9 mouse cellular contexts compared by ENCODE assay signal in the genomic region with DNA sequence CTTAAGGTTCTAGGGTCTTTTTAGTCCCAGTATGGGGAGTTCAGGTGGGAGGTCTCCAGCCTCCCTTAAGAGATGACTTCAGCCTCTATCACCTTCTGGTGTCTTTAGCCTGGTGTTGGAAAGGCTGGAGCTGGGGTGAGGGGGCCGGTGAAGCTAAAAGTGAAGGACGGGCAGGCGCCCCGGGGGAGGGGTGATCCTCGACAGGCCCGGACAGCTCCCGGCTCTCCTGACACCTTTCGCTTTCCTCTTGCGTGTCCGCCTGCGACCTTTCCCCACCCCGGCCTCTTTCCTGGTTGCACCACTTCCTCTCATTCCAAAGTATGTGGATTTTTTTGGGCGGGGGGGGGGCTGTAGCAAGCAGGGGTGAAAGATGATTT. TPM values are rescaled to one million over a fixed set of nuclear protein-coding genes. Genes with fewer than 3 reads are reported as not detected.
DNase-seq lines count a peak whose midpoint lies in the region; ATAC-seq lines count a peak whose summit lies in the region.
"Had no signal": no experiment of that assay in that cellular context is flagged by ENCODE, and none has a peak within 500 bp of the region (broad histone marks: within the 10 kb centered on the region; RNA-seq: fewer than 3 reads in every experiment).

No protein-coding gene starts in this region.

- peaks cover 92% of the 10 kb centered on the region for H3K27me3 ChIP-seq in megakaryocyte, embryonic 14.5 days (replicated peaks)
- peaks cover 44% of the 10 kb centered on the region for H3K27me3 ChIP-seq in embryonic facial prominence, embryonic 15.5 days
- peaks cover 30% of the 10 kb centered on the region for H3K27me3 ChIP-seq in intestine, embryonic 15.5 days (replicated peaks)
- peaks cover 75% of the 10 kb centered on the region for H3K27me3 ChIP-seq in neural tube, embryonic 13.5 days

- no peak overlapping the region for H3K27ac ChIP-seq in embryonic facial prominence, embryonic 15.5 days (replicated peaks)
- no peak overlapping the region for H3K27ac ChIP-seq in intestine, embryonic 15.5 days
- no peak overlapping the region for H3K27ac ChIP-seq in neural tube, embryonic 13.5 days (replicated peaks)

- no peak for DNase-seq in cerebellum, adult 8-10 months
- no peak for DNase-seq in embryo, embryonic 10 days (ENCODE audit: low spot score)
- DNase-seq in frontal cortex, postnatal 25 days (ENCODE audit: low spot score in 2 of 2), result no peak

- H3K9ac ChIP-seq in embryonic facial prominence, embryonic 15.5 days, result no peak overlapping the region
- peak overlapping the region; percentile 64 for H3K9ac ChIP-seq in intestine, embryonic 15.5 days
- no peak overlapping the region for H3K9ac ChIP-seq in neural tube, embryonic 13.5 days

- peak overlapping the region; percentile 89 for H3K4me2 ChIP-seq in embryonic facial prominence, embryonic 15.5 days (replicated peaks)
- peak overlapping the region; percentile 90 for H3K4me2 ChIP-seq in intestine, embryonic 15.5 days (replicated peaks)
- peak overlapping the region; percentile 88 for H3K4me2 ChIP-seq in neural tube, embryonic 13.5 days

- peaks cover 40% of the 10 kb centered on the region for H3K4me1 ChIP-seq in megakaryocyte, embryonic 14.5 days
- peaks cover 39% of the 10 kb centered on the region for H3K4me1 ChIP-seq in embryonic facial prominence, embryonic 15.5 days
- peaks cover 48% of the 10 kb centered on the region for H3K4me1 ChIP-seq in intestine, embryonic 15.5 days (replicated peaks)
- H3K4me1 ChIP-seq in neural tube, embryonic 13.5 days (replicated peaks), result peaks cover 21% of the 10 kb centered on the region

- H3K9me3 ChIP-seq in megakaryocyte, embryonic 14.5 days, result no peaks in the 10 kb centered on the region
- no peaks in the 10 kb centered on the region for H3K9me3 ChIP-seq in embryonic facial prominence, embryonic 15.5 days (replicated peaks)
- H3K9me3 ChIP-seq in intestine, embryonic 15.5 days, result no peaks in the 10 kb centered on the region
- H3K9me3 ChIP-seq in neural tube, embryonic 13.5 days, result no peaks in the 10 kb centered on the region

- no peaks in the 10 kb centered on the region for H3K36me3 ChIP-seq in megakaryocyte, embryonic 14.5 days (replicated peaks; ENCODE audit: low read length)
- no peaks in the 10 kb centered on the region for H3K36me3 ChIP-seq in embryonic facial prominence, embryonic 15.5 days
- no peaks in the 10 kb centered on the region for H3K36me3 ChIP-seq in intestine, embryonic 15.5 days
- H3K36me3 ChIP-seq in neural tube, embryonic 13.5 days, result no peaks in the 10 kb centered on the region

- ATAC-seq in megakaryocyte, adult 5-6 weeks (ENCODE audit: poor library complexity, severe bottlenecking), result no peak
- no peak for ATAC-seq in embryonic facial prominence, embryonic 15.5 days (ENCODE audit: insufficient number of reproducible peaks, low FRiP score, low TSS enrichment, low read depth)
- ATAC-seq in intestine, embryonic 15.5 days, result peak; percentile 18; the same call in 1 of the 2 replicates
- no peak for ATAC-seq in neural tube, embryonic 13.5 days (ENCODE audit: low read depth)

- H3K4me3 ChIP-seq in megakaryocyte, embryonic 14.5 days (replicated peaks), result peak overlapping the region; percentile 93
- peak overlapping the region; percentile 61 for H3K4me3 ChIP-seq in embryonic facial prominence, embryonic 15.5 days (replicated peaks)
- H3K4me3 ChIP-seq in intestine, embryonic 15.5 days (replicated peaks), result peak overlapping the region; percentile 58
- peak overlapping the region; percentile 49 for H3K4me3 ChIP-seq in neural tube, embryonic 13.5 days

- WGBS in embryonic facial prominence, embryonic 15.5 days, result 5% methylated on average over 13 of the region's 13 CpGs
- WGBS in intestine, embryonic 15.5 days, result 5% methylated on average over 13 of the region's 13 CpGs
- WGBS in neural tube, embryonic 13.5 days, result 5% methylated on average over 13 of the region's 13 CpGs

RNA-seq across cellular contexts. Expression of gene Lif, which starts 9.8 kb away (rescaled TPM):
- polyA plus RNA-seq in megakaryocyte, embryonic 14.5 days (2012; ENCODE audit: insufficient read depth, low replicate concordance), result 0.07 and 0.43 TPM in 2 replicates
- total RNA-seq in megakaryocyte, adult 5-6 weeks (2015), result 0.18 and 0.31 TPM in 2 replicates
- total RNA-seq in megakaryocyte, adult 5-6 weeks (2017), result 1.1 and 6.7 TPM in 2 replicates
- polyA plus RNA-seq in embryonic facial prominence, embryonic 15.5 days (2015; fragmentation: Nextera tagmentation; extraction: Ambion mirVana), result 0.32 and 0.67 TPM in 2 replicates
- 0.62 and 0.92 TPM in 2 replicates for polyA plus RNA-seq in intestine, embryonic 15.5 days (2015; fragmentation: Nextera tagmentation; extraction: Ambion mirVana)
- polyA plus RNA-seq in neural tube, embryonic 13.5 days (2015; fragmentation: Nextera tagmentation; extraction: Ambion mirVana), result not detected in 2 replicates

RNA-seq across cellular contexts. Expression of gene Osm, which starts 31.0 kb away (rescaled TPM):
- 1.2 and 6.5 TPM in 2 replicates for polyA plus RNA-seq in megakaryocyte, embryonic 14.5 days (2012; ENCODE audit: insufficient read depth, low replicate concordance)
- total RNA-seq in megakaryocyte, adult 5-6 weeks (2015), result 26.6 and 34.4 TPM in 2 replicates
- 31.9 and 39.2 TPM in 2 replicates for total RNA-seq in megakaryocyte, adult 5-6 weeks (2017)
- polyA plus RNA-seq in embryonic facial prominence, embryonic 15.5 days (2015; fragmentation: Nextera tagmentation; extraction: Ambion mirVana), result 0.20 and 0.21 TPM in 2 replicates
- polyA plus RNA-seq in intestine, embryonic 15.5 days (2015; fragmentation: Nextera tagmentation; extraction: Ambion mirVana), result 0.20 and 0.26 TPM in 2 replicates
- polyA plus RNA-seq in neural tube, embryonic 13.5 days (2015; fragmentation: Nextera tagmentation; extraction: Ambion mirVana), result not detected in 2 replicates
- total RNA-seq: left cerebral cortex, postnatal 10 days had no signal

RNA-seq across cellular contexts. Expression of gene Castor1, which starts 49.2 kb away (rescaled TPM):
- polyA plus RNA-seq in megakaryocyte, embryonic 14.5 days (2012; ENCODE audit: insufficient read depth, low replicate concordance), result 1.4 TPM in 1 of 2 replicates, not detected in the other
- 1.2 and 1.3 TPM in 2 replicates for total RNA-seq in megakaryocyte, adult 5-6 weeks (2015)
- total RNA-seq in megakaryocyte, adult 5-6 weeks (2017), result 1.1 and 2.3 TPM in 2 replicates
- polyA plus RNA-seq in embryonic facial prominence, embryonic 15.5 days (2015; fragmentation: Nextera tagmentation; extraction: Ambion mirVana), result 13.1 and 14.0 TPM in 2 replicates
- 3.1 and 4.5 TPM in 2 replicates for polyA plus RNA-seq in intestine, embryonic 15.5 days (2015; fragmentation: Nextera tagmentation; extraction: Ambion mirVana)
- polyA plus RNA-seq in neural tube, embryonic 13.5 days (2015; fragmentation: Nextera tagmentation; extraction: Ambion mirVana), result 3.5 and 4.1 TPM in 2 replicates
